Mouse (Mus musculus) retina, adult 2 months (tissue): ENCODE results near the gene Hif3a.

Experiments used
- DNase-seq: peaks from one replicate; pipeline ENCODE4 v3.0.0-alpha.2; 2012; ENCODE audit warnings: low read depth, low spot score

Hif3a gene

DNA sequence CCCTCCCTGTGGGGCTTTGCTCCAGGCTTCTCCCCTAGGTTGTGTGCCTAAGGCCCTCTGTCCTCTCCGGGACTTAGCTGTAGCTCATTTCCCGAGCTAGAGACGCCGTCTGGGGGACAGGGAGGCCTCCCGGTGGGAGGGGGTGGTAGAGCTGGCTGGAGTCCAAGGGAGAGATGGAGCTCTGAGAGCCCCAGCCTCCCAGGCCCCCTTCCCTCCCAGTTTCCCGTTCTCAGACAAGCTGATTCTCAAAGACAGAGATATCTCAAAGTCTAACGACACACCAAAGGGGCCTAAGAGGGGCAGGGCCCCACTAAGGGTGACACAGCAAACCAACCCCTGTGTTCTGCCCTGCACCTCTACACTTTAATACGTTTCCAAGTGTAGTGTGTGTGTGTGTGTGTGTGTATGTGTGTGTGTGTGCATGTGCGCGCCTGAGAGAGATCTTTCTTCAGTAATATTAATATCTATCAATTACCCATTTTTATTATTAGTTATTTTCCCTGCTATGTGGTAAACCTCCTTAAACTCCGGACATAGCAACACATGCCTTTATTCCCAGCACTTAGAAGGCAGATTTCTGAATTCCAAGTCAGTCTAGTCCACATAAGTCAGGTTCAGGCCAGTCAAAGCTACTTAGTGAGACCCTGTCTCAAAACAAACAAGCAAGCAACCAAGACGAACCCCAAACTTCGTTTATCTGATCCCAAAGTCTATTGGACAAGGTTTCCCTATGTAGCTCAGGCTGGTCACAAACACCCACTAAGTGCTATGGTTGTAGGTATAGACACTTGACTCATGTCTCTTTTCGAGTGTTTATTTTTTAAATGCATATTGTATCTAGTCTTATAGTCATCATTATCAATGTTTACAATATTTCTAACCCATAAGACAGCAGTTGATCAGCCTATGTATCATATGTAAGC, 5.4 kb downstream of the Hif3a start:
- no peak for DNase-seq

DNA sequence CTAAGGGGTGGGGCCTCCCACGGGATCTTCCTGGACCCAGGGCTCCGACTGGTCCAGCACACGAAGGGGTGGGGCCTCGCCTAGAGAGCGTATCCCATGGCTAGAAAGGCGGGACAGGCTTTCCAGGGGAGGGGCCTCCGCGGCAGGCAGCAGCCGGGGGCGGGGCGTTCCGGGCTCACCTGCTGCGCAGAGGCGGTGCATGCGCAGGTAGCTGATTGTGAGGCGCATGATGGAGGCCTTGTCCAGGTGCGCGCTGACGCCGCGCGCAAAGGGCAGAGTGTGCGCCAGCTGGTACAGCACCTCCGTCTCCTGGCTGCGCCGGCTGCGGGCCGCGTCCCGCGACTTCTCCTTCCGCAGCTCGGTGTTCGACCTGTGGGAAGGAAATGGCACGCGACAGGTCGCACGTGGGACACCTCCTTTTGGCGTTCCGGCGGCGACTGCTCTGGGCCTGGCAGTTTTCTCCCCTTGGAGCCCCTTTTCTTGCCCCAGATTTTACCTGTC, 6.1 kb downstream of the Hif3a start:
- DNase-seq, result peak; percentile 68

DNA sequence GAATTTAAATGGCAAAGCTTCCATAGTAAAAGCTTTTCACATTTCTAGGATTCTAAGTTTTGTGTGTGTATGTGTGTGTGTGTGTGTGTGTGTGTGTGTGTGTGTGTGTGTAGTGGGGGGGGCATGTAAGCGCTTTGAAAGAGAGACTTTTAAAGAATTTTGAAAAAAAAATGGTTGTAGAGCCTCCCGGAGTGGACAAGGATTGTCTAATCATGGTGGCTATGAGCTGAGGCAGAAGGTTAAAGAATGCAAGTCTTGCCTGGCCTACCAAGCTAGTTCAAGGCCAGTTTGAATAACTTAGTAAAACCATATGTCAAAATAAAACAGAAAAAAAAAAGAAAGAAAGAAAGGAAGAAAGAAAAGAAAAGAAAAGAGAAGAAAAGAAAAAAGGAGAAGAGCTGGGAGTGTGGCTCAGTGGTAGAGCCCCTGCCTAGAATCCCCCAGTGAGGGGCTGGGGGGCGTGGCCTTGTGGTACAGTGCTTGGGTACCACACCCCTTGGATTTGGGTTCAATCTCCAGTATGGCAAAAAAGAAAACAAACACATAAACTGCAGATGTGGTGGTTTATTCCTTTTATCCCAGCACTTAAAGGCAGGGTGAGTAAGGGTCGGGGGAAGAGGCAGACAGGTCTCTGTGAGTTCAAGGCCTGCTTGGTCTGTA, 6.8 kb downstream of the Hif3a start:
- no peak for DNase-seq

DNA sequence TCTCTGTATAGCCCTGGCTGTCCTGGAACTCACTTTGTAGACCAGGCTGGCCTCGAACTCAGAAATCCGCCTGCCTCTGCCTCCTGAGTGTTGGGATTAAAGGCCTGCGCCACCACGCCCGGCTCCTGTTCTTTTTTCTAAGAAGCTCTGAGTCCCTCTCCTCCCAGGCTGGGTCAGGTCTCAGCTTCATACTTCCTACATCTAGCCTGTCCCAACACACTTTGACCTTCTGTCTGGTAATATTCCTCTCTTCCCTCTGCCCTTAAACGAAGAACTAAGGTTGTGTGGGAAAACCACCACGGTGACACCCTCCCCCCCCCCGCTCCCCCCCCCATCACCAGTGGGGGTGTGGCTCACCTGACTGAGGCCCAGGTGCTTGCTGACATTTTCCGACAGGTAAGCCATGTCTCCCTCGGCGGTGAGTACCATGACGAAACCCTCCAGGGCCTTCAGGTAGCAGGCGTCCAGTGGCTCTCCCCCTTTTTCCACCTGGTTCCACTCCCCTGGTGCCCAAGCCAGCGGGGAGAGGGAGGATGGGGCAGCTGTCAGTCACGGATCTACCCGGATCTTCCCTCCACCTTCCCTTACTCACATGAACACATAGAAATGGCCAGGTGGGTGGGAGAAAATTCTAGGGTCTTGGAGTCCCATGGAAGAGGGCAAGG, 7.8 kb downstream of the Hif3a start:
- no peak for DNase-seq

DNA sequence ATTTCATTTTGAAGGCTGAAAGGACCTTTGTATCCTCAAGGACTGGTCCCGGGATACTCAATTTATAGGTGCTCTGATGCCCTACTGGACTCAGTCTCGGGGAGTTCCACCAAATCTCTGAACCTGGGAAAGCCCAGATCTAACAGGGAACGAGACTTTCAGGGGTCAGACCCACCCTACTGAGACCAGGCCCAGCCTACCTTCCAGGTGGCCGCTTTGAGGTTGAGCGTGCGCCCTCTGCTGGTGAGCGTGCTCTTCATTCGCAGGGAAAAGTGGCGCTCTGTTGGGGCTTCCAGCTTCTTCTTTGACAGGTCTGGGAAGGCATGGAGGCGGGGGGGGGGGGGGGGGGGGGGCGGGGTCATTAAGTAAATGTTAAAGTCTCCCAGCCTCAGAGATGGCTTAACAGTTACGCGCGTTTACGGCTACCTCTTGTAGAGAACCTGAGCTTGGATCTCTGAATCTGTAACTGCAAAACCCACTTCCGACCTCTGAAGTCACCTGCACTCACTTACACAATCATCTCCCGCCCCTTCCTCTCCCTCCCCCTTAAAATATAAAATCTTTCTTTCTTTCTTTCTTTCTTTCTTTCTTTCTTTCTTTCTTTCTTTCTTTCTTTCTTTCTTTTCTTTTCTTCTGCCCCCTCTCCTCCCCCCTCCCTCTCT, 11.2 kb downstream of the Hif3a start:
- no peak for DNase-seq

DNA sequence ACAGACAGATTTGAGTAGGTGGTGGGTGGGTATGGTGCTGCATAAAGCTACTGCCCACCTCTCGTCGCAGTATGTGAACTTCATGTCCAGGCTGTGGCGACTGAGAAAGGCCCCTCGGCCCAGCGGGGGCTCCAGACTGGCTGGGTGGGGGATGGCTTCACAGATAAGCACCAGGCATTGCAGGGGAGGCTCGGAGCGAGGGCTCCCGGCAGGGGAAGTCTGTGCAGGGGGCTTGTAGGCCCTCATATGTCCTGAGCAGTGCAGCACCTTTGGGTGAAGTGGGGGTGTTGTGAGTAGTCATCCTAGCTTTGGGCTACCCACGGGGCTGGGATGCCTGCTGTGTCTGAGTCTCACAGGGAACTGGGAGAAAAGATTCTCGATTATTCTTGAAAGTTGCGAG, 11.7 kb downstream of the Hif3a start:
- DNase-seq, result no peak

DNA sequence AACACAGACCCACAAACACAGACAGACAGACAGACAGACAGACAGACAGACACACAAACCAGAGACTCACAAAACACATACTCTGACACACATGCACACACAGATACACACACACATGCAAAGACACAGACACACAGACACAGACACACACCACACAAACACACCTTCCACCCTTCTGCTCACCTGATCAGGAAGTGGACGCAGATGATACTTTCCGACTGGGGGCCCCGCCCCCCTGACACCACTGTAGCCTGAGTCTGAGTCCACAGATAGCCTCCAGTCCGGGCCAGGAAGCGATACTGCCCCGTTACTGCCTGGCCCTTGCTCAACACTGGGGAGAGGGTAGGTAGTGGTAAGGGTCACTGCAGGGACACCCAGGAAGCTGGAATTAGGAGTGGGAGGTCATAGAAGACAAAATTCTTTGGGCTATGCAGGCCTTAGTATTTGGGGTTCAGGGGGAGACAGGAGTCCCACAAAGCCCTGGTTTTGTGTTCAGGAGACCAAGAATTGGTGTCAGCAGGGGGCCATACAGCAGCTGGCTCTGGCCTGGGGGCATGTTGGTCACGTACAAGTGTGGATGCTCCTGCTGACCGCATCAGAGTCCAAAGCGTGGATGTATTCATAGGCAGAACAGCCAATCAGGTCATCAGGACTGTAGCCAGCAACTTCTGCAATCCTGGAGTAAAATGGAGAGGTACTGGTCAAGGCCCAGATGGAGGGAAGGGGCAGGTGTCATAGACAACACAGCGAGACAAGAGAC, 13.6 kb downstream of the Hif3a start:
- DNase-seq, result no peak

DNA sequence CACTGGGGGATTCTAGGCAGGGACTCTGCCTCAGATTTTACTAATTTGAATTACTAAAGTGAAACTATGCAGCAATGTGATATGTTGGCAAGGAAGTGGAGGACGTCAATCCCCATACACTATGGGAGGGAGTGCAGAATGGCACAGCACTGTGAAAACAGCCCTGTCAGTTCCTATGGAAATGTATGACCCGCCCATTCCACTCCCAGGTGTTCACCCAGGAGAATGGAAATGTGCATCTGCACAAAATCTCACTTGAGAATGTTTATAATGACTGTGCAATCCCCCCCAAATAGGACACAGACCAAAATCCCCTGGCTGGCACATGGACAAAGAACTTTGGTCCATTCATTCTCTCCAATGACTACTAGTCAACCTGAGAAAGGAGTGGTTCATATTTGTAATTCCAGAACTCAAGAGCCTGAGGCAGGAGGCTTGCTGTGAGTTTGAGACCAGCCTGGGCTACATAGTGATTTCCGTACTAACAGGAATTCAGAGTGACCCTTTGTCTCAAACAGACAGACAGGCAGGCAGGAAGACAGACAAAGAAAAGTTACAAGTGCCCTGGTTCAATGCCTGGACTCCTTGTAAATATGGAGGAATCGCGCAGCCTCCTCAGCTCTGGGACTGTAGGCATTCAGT, 15.1 kb downstream of the Hif3a start:
- no peak for DNase-seq

DNA sequence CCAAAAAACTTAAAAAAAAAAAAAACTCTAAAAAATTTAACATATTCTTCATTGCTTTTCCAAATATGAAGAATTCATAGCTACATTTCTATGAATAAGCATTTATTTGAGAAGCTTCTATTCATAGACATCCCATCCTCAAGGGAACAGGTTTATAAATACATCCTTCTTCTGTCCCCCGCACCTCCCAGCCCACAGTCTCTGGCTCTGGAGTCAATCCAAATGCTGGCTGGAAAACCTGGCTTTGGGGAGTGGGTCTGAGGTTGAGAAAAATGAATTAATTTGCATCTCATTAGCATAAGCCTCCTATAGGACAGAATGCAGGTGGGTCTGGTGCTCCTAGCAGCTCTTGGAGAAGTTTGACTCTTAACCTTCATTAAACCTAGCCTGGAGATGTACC, 16.5 kb downstream of the Hif3a start:
- no peak for DNase-seq

DNA sequence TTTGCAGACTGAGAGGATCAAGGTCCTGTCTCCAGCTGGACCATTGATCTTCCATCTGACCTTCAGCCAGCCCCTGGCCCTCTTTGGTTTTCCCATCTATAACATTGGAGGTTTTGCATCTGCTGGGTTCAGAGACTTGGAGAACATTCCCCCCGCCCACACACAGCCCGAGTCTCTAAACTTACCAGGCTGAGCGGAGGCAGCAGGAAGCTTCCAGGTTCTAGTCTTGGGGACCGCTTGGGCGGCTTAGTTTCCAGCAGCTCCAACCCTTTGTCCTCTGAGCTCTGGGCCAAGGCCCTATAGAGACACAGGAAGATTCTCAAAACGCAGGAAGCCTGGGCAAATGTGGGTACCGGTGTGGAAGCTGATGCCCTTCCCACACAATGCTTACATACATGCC, 22.9 kb downstream of the Hif3a start:
- no peak for DNase-seq

DNA sequence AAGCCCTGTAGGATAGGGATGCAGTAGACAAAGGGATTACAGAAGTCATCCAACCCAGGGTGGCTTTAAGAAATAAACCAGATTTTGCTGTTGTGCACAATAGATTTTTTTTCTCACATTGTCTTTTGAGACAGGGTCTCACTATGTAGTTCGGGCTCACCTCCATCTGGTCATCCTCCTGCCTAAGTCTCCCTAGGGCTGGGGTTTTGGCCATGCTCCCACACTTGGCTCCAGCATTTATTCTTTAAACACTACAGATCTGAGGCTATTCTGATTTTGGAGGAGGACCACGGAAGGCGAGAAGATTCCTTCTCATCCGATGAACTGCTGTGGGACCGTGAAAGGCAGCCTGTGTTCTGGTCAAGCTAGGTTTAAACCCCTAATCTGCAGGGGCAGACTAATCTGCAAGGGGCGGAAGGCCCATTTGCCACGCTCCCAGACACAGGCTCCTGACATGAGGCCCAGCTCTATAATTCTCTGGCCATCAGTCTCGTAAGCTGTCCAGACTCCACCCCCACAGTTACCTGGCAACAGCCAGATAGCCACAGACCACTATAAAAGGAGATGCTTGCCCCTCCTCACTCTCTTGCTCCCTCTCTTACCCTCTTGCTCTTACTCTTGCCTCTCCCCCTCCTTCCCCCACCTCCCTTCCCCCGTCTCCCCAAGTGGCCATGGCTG, 24.1 kb downstream of the Hif3a start:
- DNase-seq, result no peak

DNA sequence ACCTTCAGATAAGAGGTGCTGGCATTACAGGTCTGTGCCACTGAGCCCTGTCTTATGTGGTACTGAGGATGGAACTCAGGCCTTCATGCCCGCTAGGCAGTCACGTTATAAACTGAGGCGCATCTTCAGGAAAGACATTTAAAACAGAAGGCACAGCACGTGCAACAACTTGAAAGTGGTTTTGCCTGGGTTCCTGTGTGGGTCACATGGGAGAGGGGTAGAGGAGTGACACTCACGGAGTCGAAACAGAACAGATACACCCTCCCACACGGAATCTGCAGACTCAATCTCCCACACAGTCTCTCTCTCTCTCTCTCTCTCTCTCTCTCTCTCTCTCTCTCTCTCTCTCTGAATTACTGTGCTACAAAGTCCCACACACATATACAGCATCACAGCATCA, 32.0 kb downstream of the Hif3a start:
- no peak for DNase-seq

DNA sequence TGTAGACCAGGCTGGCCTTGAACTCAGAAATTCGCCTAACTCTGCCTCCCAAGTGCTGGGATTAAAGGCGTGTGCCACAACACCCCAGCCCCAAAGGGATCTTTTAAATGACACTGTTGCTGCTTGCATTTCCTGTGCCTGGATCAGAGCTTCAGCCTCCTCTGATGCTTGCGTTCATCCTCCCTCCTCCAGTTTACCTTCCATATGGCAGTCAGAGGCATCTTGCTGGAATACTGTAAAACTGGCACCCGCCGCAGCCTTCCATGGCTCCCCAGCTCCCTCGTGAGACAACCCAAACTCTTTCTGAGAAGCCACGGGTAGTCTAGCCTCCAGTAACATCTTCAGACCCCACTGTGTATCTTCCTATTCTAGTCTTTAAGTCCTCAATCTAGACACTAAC, 33.3 kb downstream of the Hif3a start:
- no peak for DNase-seq

DNA sequence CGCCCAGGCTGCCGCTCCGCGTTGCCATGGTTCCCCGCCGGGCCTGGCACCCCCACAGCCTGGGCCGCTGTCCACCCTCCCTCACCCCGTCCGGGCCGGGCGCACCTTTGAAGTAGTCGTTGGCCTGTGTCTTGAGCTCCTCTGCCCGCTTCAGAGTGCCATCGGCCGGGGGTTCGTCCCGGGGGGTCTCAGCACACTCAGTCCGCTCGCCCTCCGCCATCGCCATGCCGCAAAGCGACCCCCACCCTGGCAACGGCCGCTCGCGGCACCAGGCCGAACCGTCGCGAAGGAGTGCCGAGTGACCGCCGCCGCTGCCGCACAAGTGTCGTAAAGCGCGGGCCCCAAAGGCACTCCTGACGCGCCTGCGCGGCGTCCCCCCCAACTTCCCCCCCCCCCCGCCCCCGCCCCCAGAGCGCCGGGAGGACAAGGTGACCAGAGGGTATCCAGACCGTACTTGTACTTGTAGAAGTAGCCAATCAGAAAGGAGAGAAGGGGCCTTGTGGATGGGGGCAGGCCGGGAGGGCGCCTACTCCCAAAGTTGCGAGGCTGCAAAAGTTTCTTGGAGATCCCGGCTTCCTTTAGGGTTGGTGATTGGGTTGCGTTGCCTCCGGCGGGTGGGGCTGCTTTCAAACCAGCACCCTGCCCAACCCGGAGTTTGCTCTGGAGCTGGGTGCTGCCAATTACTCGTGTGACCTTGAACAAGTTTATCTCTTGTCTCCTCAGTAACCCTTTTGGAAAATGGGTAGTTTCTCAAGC, 34.5 kb downstream of the Hif3a start, which contains the start of gene Ppp5c:
Gene Ppp5c, minus strand, starts transcription at position 337 of the 756 bp plus-strand sequence.
- peak; percentile 63 for DNase-seq

DNA sequence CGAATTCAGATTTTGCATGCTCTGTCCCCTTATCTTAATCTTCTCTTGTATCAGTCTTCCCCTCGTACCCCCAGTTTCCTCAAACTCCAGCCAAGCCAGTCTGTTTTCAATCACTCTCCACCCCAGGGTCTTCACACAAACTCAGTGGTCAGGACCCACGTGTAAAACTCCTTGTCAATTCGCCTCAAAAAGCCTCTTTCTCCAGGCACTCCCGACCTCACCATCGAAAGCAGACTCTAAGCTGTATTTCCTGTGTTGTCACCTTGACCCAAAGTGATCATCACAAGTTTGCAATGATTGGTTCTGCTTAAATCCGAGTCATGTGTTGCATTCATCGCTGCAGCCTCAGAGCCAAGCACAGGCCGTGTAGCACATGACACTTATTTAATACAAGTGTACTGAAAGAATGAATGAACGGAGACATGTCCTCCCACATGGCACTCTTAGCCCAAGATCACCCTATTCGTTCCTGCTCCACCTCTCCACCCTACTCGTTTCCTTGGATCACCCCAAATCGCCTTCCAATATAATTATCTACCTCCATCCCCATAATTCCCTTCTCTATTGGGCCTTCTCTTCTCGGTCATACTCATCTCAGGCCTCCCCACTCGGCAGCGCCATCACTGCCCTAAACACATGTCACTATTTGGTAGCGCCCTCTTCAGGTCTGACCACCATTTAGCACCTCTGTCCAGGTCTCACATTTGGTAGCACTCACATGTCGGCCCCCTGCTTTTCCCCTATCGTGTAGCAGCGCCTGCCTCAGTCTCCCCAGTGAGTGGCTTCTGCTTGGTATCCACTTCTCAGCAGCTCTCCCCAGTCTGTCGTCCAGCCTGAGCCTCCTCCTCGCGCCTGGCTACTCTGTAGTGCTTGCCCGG, 35.3 kb downstream of the Hif3a start:
- no peak for DNase-seq

DNA sequence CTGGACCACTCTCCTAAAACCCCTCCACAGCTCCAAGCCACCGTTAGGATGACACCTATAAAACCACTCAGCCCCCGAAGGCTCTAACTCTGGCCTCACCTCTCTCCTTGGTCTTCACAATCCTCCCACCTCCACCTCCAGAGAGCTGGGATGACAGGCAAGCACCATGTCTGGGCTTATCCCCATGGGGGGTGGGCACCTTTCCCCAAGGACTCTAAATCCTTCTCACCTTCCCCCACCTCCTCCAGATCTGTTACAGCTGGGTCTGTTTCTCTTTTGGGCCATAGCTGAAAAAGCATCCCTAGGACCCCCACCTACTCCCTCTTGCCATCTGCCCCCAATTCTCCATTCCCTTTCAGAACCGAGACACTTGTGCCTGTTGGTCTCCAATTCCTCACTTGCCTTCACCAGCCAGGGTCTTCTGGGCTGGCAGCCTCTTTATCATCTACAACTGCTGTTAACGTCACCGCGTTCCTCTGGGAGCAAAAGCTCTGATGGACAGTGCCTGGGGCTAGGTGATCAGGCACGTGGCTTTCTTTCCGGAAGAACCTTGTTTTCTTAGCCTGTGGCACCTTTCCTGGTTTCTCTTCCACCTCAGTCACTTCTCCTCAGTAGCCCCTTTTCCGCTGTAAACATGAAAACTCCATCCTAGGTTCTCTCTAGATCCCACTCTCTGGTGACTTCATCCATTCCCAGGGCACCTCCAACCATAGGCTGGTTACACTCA, 36.2 kb downstream of the Hif3a start:
- no peak for DNase-seq

DNA sequence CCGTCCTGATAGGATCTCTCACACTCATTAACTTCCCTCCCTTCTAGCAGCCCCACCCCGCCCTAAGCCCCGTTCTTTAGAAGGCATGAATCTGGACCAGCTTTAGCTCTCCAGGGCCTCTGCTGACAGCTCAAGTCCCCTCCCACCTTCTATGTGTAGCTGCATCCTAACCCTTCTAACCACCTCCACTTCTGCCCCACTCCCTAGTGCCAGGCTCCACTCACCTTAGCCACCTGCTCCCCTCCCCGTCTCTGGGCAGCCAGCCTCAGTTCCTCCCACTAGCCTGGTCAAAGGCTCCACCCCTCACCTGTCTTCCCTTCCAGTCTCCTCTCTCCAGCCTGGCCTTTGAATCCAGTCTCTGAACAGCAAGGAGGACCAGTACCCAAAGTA, 36.7 kb downstream of the Hif3a start:
- DNase-seq, result no peak
